Comparison of ENCODE assay signal across 8 mouse cellular contexts in genomic region chr2:128699201-128699885, GRCm38 (mm10). TPM values are rescaled to one million over a fixed set of nuclear protein-coding genes. Genes with fewer than 3 reads are reported as not detected.
DNase-seq lines count a peak whose midpoint lies in the region; ATAC-seq and TF ChIP-seq lines count a peak whose summit lies in the region.

No protein-coding gene starts in this region.

- TF ChIP-seq CTCF in stomach, postnatal 0 days (IDR thresholded peaks at IDR 0.05; ENCODE audit: low read depth) = no peak

- 1% methylated on average over 24 of the region's 24 CpGs for WGBS in heart, embryonic 12.5 days
- WGBS in kidney, embryonic 14.5 days = under 1% methylated on average over 24 of the region's 24 CpGs
- 1% methylated on average over 24 of the region's 24 CpGs for WGBS in stomach, postnatal 0 days

- peak overlapping the region; percentile 66 for H3K4me3 ChIP-seq in heart, embryonic 12.5 days
- peak overlapping the region; percentile 76 for H3K4me3 ChIP-seq in kidney, embryonic 14.5 days (ENCODE audit: low read length)
- peak overlapping the region; percentile 74 for H3K4me3 ChIP-seq in stomach, postnatal 0 days (ENCODE audit: low read depth, low read length)

- peak; percentile 5; the same call in 1 of the 2 replicates for ATAC-seq in heart, embryonic 12.5 days (ENCODE audit: insufficient number of reproducible peaks, low FRiP score)
- peak; percentile 12; the same call in 1 of the 2 replicates for ATAC-seq in kidney, embryonic 14.5 days (ENCODE audit: low FRiP score, low TSS enrichment)
- peak; percentile 36 for ATAC-seq in stomach, postnatal 0 days (ENCODE audit: low FRiP score, low TSS enrichment)

- peak overlapping the region; percentile 85 for H3K27ac ChIP-seq in heart, embryonic 12.5 days (ENCODE audit: poor library complexity, severe bottlenecking)
- H3K27ac ChIP-seq in kidney, embryonic 14.5 days (ENCODE audit: low read depth, low read length) = peak overlapping the region; percentile 89
- peak overlapping the region; percentile 93 for H3K27ac ChIP-seq in stomach, postnatal 0 days (replicated peaks)

- no peak for TF ChIP-seq EP300 in stomach, postnatal 0 days (optimal IDR thresholded peaks at IDR 0.05)

- H3K9ac ChIP-seq in heart, embryonic 12.5 days = peak overlapping the region; percentile 79
- H3K9ac ChIP-seq in kidney, embryonic 14.5 days (ENCODE audit: low read depth, low read length) = peak overlapping the region; percentile 81
- H3K9ac ChIP-seq in stomach, postnatal 0 days (ENCODE audit: low read length) = peak overlapping the region; percentile 80

- DNase-seq in heart, adult 11 months = no peak
- DNase-seq in adrenal gland, postnatal 36 days = peak; percentile 40 to 58
- peak; percentile 26 for DNase-seq in gastrocnemius, postnatal 25 days
- DNase-seq in lung, postnatal 36 days = peak; percentile 47
- peak; percentile 62 for DNase-seq in stomach, postnatal 0 days (ENCODE audit: low spot score)
- no peak for DNase-seq in cerebellum, adult 9-10 months

- H3K4me2 ChIP-seq in heart, embryonic 12.5 days = peak overlapping the region; percentile 78
- peak overlapping the region; percentile 87 for H3K4me2 ChIP-seq in kidney, embryonic 14.5 days (replicated peaks; ENCODE audit: low read depth, low read length)
- peak overlapping the region; percentile 83 for H3K4me2 ChIP-seq in stomach, postnatal 0 days (replicated peaks; ENCODE audit: low read depth)

- H3K36me3 ChIP-seq in heart, embryonic 12.5 days = no peaks in the 10 kb centered on the region
- H3K36me3 ChIP-seq in kidney, embryonic 14.5 days (ENCODE audit: control insufficient read depth, insufficient read depth, low read length) = no peaks in the 10 kb centered on the region; the same call in 1 of the 2 replicates
- no peaks in the 10 kb centered on the region for H3K36me3 ChIP-seq in stomach, postnatal 0 days (ENCODE audit: control insufficient read depth, insufficient read depth, low read length)

- peaks cover 9% of the 10 kb centered on the region for H3K4me1 ChIP-seq in heart, embryonic 12.5 days (replicated peaks)
- peaks cover 6% of the 10 kb centered on the region; the same call in 1 of the 2 replicates for H3K4me1 ChIP-seq in kidney, embryonic 14.5 days (ENCODE audit: control insufficient read depth, insufficient read depth, low read length)
- H3K4me1 ChIP-seq in stomach, postnatal 0 days (replicated peaks; ENCODE audit: control insufficient read depth, insufficient read depth) = no peaks in the 10 kb centered on the region

- no peaks in the 10 kb centered on the region for H3K27me3 ChIP-seq in heart, embryonic 12.5 days (replicated peaks)
- no peaks in the 10 kb centered on the region for H3K27me3 ChIP-seq in kidney, embryonic 14.5 days (ENCODE audit: control insufficient read depth, insufficient read depth, low read length)
- no peaks in the 10 kb centered on the region for H3K27me3 ChIP-seq in stomach, postnatal 0 days (ENCODE audit: control insufficient read depth, insufficient read depth, low read length)

- no peaks in the 10 kb centered on the region for H3K9me3 ChIP-seq in heart, embryonic 12.5 days (replicated peaks)
- H3K9me3 ChIP-seq in kidney, embryonic 14.5 days (ENCODE audit: control insufficient read depth, low read length) = no peaks in the 10 kb centered on the region
- no peaks in the 10 kb centered on the region for H3K9me3 ChIP-seq in stomach, postnatal 0 days (ENCODE audit: control insufficient read depth, low read length)

RNA-seq across cellular contexts. Expression of gene Mertk, which starts 0.6 kb away (rescaled TPM):
- polyA plus RNA-seq in heart, embryonic 12.5 days (2016; fragmentation: Nextera tagmentation; extraction: Ambion mirVana) = 5.0 and 6.0 TPM in 2 replicates
- total RNA-seq in adrenal gland, postnatal 36 days (2021) = 10 to 100 TPM in 1 of 2 experiments, 1 to 10 TPM in 1; 9.1 to 15.4 TPM
- 1 to 10 TPM; 1.7 to 2.6 TPM for total RNA-seq in gastrocnemius, postnatal 25 days (2021)
- polyA plus RNA-seq in kidney, embryonic 14.5 days (2014; fragmentation: Nextera tagmentation; extraction: Ambion mirVana) = 7.3 and 10.3 TPM in 2 replicates
- 1.4 and 1.6 TPM in 2 replicates for polyA plus RNA-seq in stomach, postnatal 0 days (2015; fragmentation: Nextera tagmentation; extraction: Ambion mirVana)

RNA-seq across cellular contexts. Expression of gene Anapc1, which starts 12.2 kb away (rescaled TPM):
- 58.9 and 63.6 TPM in 2 replicates for polyA plus RNA-seq in heart, embryonic 12.5 days (2016; fragmentation: Nextera tagmentation; extraction: Ambion mirVana)
- total RNA-seq in adrenal gland, postnatal 36 days (2021) = 10 to 100 TPM; 69.7 to 75.5 TPM
- 10 to 100 TPM; 24.8 to 27.4 TPM for total RNA-seq in gastrocnemius, postnatal 25 days (2021)
- polyA plus RNA-seq in kidney, embryonic 14.5 days (2014; fragmentation: Nextera tagmentation; extraction: Ambion mirVana) = 56.3 and 94.0 TPM in 2 replicates
- polyA plus RNA-seq in stomach, postnatal 0 days (2015; fragmentation: Nextera tagmentation; extraction: Ambion mirVana) = 12.0 and 13.3 TPM in 2 replicates

Comparison
In these comparisons a context has a peak if more than half of its experiments do, and no peak if none do; other contexts are left out.
1. DNase-seq: peak in adrenal gland, postnatal 36 days (2 of 2), gastrocnemius, postnatal 25 days (single experiment), lung, postnatal 36 days (single experiment) and stomach, postnatal 0 days (single experiment); none in heart, adult 11 months (single experiment) and cerebellum, adult 9-10 months (single experiment).
2. Peak in every context shown above with its lines, with median percentiles within 50 percentile points of each other: ATAC-seq, H3K27ac ChIP-seq, H3K4me2 ChIP-seq, H3K4me3 ChIP-seq and H3K9ac ChIP-seq.